Mouse (Mus musculus) lung, adult 2 months (tissue): Measurements from ENCODE around the gene H60b.

Experiments
- CTCF ChIP-seq: fragments of 200-500 bp; IDR thresholded peaks from 2 replicates; pipeline ENCODE4 v1.5.1; 2011; ENCODE audit warnings: mild to moderate bottlenecking, low read length, control low read depth; ENCODE audit not compliant: insufficient read depth
- POLR2A ChIP-seq: fragments of 200-500 bp; IDR thresholded peaks from 2 replicates; pipeline ENCODE4 v1.6.1; 2011; ENCODE audit warnings: low read depth, mild to moderate bottlenecking, control low read depth, low read length, borderline replicate concordance; ENCODE audit errors: extremely low read depth

- TF ChIP-seq CTCF (no peak), POLR2A (no peak)
Measured at GRCm38 (mm10) chr10:22306452-22306851, 148.1 kb downstream of the H60b start.
